ENCODE assay signal across 8 mouse cellular contexts in genomic region chr13:46501800-46502389, GRCm38 (mm10). TPM values are rescaled to one million over a fixed set of nuclear protein-coding genes. Genes with fewer than 3 reads are reported as not detected.
DNase-seq lines count a peak whose midpoint lies in the region; ATAC-seq lines count a peak whose summit lies in the region.

Cap2 (plus strand) TSS chr13:46501848.

- H3K4me2 ChIP-seq in hindbrain, embryonic 16.5 days (ENCODE audit: low read length) = peak within 1 kb of the TSS; percentile 90

- H3K36me3 ChIP-seq in hindbrain, embryonic 16.5 days (ENCODE audit: control insufficient read depth, insufficient read depth, low read length) = no peaks in the 10 kb centered on the region

- ATAC-seq in hindbrain, embryonic 16.5 days = peak; percentile 82
- peak; percentile 73 for ATAC-seq in megakaryocyte, adult 5-6 weeks (ENCODE audit: poor library complexity, severe bottlenecking)

- peaks cover 6% of the 10 kb centered on the region for H3K4me1 ChIP-seq in hindbrain, embryonic 16.5 days (ENCODE audit: control insufficient read depth, insufficient read depth, low read depth, low read length)

- peak within 1 kb of the TSS; percentile 57; the same call in 1 of the 2 replicates for H3K27ac ChIP-seq in hindbrain, embryonic 16.5 days (ENCODE audit: low read depth, low read length)

- DNase-seq in ZHBTc4 (ENCODE audit: low read depth, low spot score) = peak; percentile 64
- peak; percentile 26 to 43 for DNase-seq in cerebellum, postnatal 4 days (ENCODE audit: low spot score in 2 of 2)
- DNase-seq in gastrocnemius, postnatal 10 days = peak; percentile 76
- DNase-seq in left cerebral cortex, adult 9 months (ENCODE audit: low spot score in 2 of 2) = peak; percentile 59 to 84
- peak; percentile 89 to 93 for DNase-seq in right cerebral cortex, adult 2 months (ENCODE audit: low spot score in 2 of 2)
- peak; percentile 21 to 48 for DNase-seq in urinary bladder, adult 18-20 months (ENCODE audit: low spot score in 2 of 2)

- H3K9me3 ChIP-seq in hindbrain, embryonic 16.5 days (ENCODE audit: control insufficient read depth, low read length) = no peaks in the 10 kb centered on the region

- no peaks in the 10 kb centered on the region for H3K27me3 ChIP-seq in hindbrain, embryonic 16.5 days (replicated peaks; ENCODE audit: control insufficient read depth, insufficient read depth, low read length)

- peak within 1 kb of the TSS; percentile 52 for H3K4me3 ChIP-seq in hindbrain, embryonic 16.5 days (ENCODE audit: low read length)

- peak within 1 kb of the TSS; percentile 77 for H3K9ac ChIP-seq in hindbrain, embryonic 16.5 days (ENCODE audit: low read depth, low read length)

- under 1% methylated on average over 32 of the region's 42 CpGs for WGBS in hindbrain, embryonic 16.5 days

RNA-seq across cellular contexts. Expression of gene Cap2, which starts in this region (rescaled TPM):
- total RNA-seq in gastrocnemius, postnatal 10 days (2021) = 100 to 1,000 TPM; 266 TPM
- polyA plus RNA-seq in hindbrain, embryonic 16.5 days (2015; fragmentation: Nextera tagmentation; extraction: Ambion mirVana) = 11.2 and 12.9 TPM in 2 replicates
- not detected in 2 replicates for total RNA-seq in megakaryocyte, adult 5-6 weeks (2015)
- total RNA-seq in megakaryocyte, adult 5-6 weeks (2017) = not detected in 2 replicates

Comparison
In these comparisons a context has a peak if more than half of its experiments do, and no peak if none do; other contexts are left out.
1. Peak in every context shown above with its lines: DNase-seq, ATAC-seq, H3K4me3 ChIP-seq and H3K27ac ChIP-seq.
2. RNA of gene Cap2 (total RNA-seq): 266 TPM in gastrocnemius, postnatal 10 days; not detected in megakaryocyte, adult 5-6 weeks; every median in the first group is over 100 times any median in the second.
3. Peak in ATAC-seq in megakaryocyte, adult 5-6 weeks; RNA of the gene not detected or under 1 TPM.
4. DNase-seq: peak in every context shown above with its lines; median percentile 91 in right cerebral cortex, adult 2 months; 76 in gastrocnemius, postnatal 10 days; 72 in left cerebral cortex, adult 9 months; 64 in ZHBTc4; 34 in cerebellum, postnatal 4 days; 34 in urinary bladder, adult 18-20 months.